Mouse (Mus musculus) megakaryocyte, embryonic 14.5 days (primary cell): ENCODE data around the gene Mtrex.

Source experiments
- FLI1 ChIP-seq: IDR thresholded peaks from 2 replicates; pipeline ENCODE4 v1.6.1; 2012; ENCODE audit warnings: low read length, inconsistent platforms, mixed read lengths
- GATA1 ChIP-seq: IDR thresholded peaks from 3 replicates; pipeline ENCODE4 v1.6.1; 2012; ENCODE audit warnings: mixed read lengths, low read length, inconsistent platforms, borderline replicate concordance

- TF ChIP-seq GATA1: no peak
- TF ChIP-seq FLI1: no peak
Observed at GRCm38 (mm10) chr13:112837621-112838155, 89.5 kb downstream of the Mtrex start.
